Mouse (Mus musculus): ENCODE results near the gene Myo1a. TPM values are rescaled to one million over a fixed set of nuclear protein-coding genes. Genes with fewer than 3 reads are reported as not detected.

The Myo1a gene
- polyA plus RNA-seq, 1 experiment from 2014 or later = 0.45 TPM

DNA sequence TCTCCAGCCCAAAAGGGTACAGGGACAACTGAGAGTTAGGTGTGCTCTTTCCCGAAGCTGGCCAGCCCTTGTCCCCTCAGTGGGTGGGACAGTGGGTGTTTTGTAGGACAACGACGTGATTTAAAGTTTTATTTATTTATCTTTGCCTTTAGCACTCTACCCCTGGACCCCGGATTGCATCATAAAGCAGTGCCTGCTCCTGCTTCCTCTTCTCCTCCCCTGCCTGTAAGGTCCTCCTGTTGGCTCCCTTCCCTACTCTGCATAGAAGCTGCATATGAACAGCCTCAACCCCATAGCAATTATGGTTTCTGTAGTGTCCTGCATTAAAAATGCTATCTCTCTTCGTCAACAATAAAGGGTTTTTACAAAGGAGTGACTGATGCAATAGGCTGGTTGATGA is 26.4 kb downstream of the Myo1a start:
- no peak overlapping the region for H3K27ac ChIP-seq (ENCODE audit: low read depth, low read length)
- H3K4me2 ChIP-seq (replicated peaks; ENCODE audit: low read depth, low read length) = no peak overlapping the region; the same call in 1 of the 2 replicates
- H3K9me3 ChIP-seq (ENCODE audit: control insufficient read depth, low read length) = no peaks in the 10 kb centered on the region
- no peaks in the 10 kb centered on the region for H3K27me3 ChIP-seq (ENCODE audit: control insufficient read depth, insufficient read depth, low read length)
- H3K4me1 ChIP-seq (ENCODE audit: control insufficient read depth, insufficient read depth, low read length) = 0 out of 2 replicates have a peak, but pooled peaks cover 4% of the 10 kb centered on the region
- H3K9ac ChIP-seq (ENCODE audit: low read depth, low read length) = no peak overlapping the region
- H3K36me3 ChIP-seq (ENCODE audit: control insufficient read depth, insufficient read depth, low read length) = no peaks in the 10 kb centered on the region
- no peak for ATAC-seq (ENCODE audit: low FRiP score, low TSS enrichment)
- 20% methylated on average over 5 of the region's 5 CpGs for WGBS
- no peak overlapping the region for H3K4me3 ChIP-seq (ENCODE audit: low read length)

GRCm38 (mm10) chr10:127734434-127734833 is 29.5 kb downstream of the Myo1a start:
- 0 out of 2 replicates have a peak, but pooled peaks cover 4% of the 10 kb centered on the region for H3K4me1 ChIP-seq (ENCODE audit: control insufficient read depth, insufficient read depth, low read length)
- no peak overlapping the region for H3K4me2 ChIP-seq (replicated peaks; ENCODE audit: low read depth, low read length)
- H3K36me3 ChIP-seq (ENCODE audit: control insufficient read depth, insufficient read depth, low read length) = no peaks in the 10 kb centered on the region
- WGBS = 43% methylated on average over 5 of the region's 5 CpGs
- no peak overlapping the region for H3K4me3 ChIP-seq (ENCODE audit: low read length)
- H3K27me3 ChIP-seq (ENCODE audit: control insufficient read depth, insufficient read depth, low read length) = no peaks in the 10 kb centered on the region
- no peak overlapping the region for H3K9ac ChIP-seq (ENCODE audit: low read depth, low read length)
- ATAC-seq (ENCODE audit: low FRiP score, low TSS enrichment) = no peak
- no peak overlapping the region for H3K27ac ChIP-seq (ENCODE audit: low read depth, low read length)
- no peaks in the 10 kb centered on the region for H3K9me3 ChIP-seq (ENCODE audit: control insufficient read depth, low read length)

- H3K4me3 ChIP-seq (ENCODE audit: low read length) = no peak overlapping the region
- WGBS = 69% methylated on average over 2 of the region's 2 CpGs
- no peaks in the 10 kb centered on the region for H3K9me3 ChIP-seq (ENCODE audit: control insufficient read depth, low read length)
- H3K9ac ChIP-seq (ENCODE audit: low read depth, low read length) = no peak overlapping the region
- peaks cover 9% of the 10 kb centered on the region for H3K4me1 ChIP-seq (ENCODE audit: control insufficient read depth, insufficient read depth, low read length)
- H3K27ac ChIP-seq (ENCODE audit: low read depth, low read length) = 0 out of 2 replicates have a peak overlapping the region, but pooled peaks have one; percentile 42
- H3K36me3 ChIP-seq (ENCODE audit: control insufficient read depth, insufficient read depth, low read length) = peaks cover under 1% of the 10 kb centered on the region; the same call in 1 of the 2 replicates
- H3K4me2 ChIP-seq (replicated peaks; ENCODE audit: low read depth, low read length) = no peak overlapping the region
- no peaks in the 10 kb centered on the region for H3K27me3 ChIP-seq (ENCODE audit: control insufficient read depth, insufficient read depth, low read length)
- no peak for ATAC-seq (ENCODE audit: low FRiP score, low TSS enrichment)
These were observed 31.3 kb downstream of the Myo1a start for GRCm38 (mm10) chr10:127736266-127736665.

- Histone ChIP-seq H3K4me2 (replicated peaks; ENCODE audit: low read depth, low read length) (no peak overlapping the region), H3K27me3 (ENCODE audit: control insufficient read depth, insufficient read depth, low read length) (no peaks in the 10 kb centered on the region), H3K9me3 (ENCODE audit: control insufficient read depth, low read length) (no peaks in the 10 kb centered on the region), H3K27ac (ENCODE audit: low read depth, low read length) (no peak overlapping the region), H3K4me1 (ENCODE audit: control insufficient read depth, insufficient read depth, low read length) (peaks cover 8% of the 10 kb centered on the region), H3K36me3 (ENCODE audit: control insufficient read depth, insufficient read depth, low read length) (peaks cover 7% of the 10 kb centered on the region), H3K9ac (ENCODE audit: low read depth, low read length) (no peak overlapping the region), H3K4me3 (ENCODE audit: low read length) (no peak overlapping the region)
- 75% methylated on average over 4 of the region's 4 CpGs for WGBS
- ATAC-seq (ENCODE audit: low FRiP score, low TSS enrichment) = no peak
These were observed 31.9 kb downstream of the Myo1a start for GRCm38 (mm10) chr10:127736916-127737315.

GRCm38 (mm10) chr10:127737552-127737951 is 32.6 kb downstream of the Myo1a start:
- Histone ChIP-seq H3K9me3 (ENCODE audit: control insufficient read depth, low read length) (no peaks in the 10 kb centered on the region), H3K36me3 (ENCODE audit: control insufficient read depth, insufficient read depth, low read length) (peaks cover 14% of the 10 kb centered on the region), H3K4me3 (ENCODE audit: low read length) (no peak overlapping the region), H3K4me2 (replicated peaks; ENCODE audit: low read depth, low read length) (no peak overlapping the region), H3K27ac (ENCODE audit: low read depth, low read length) (no peak overlapping the region), H3K27me3 (ENCODE audit: control insufficient read depth, insufficient read depth, low read length) (no peaks in the 10 kb centered on the region), H3K4me1 (ENCODE audit: control insufficient read depth, insufficient read depth, low read length) (peaks cover 8% of the 10 kb centered on the region), H3K9ac (ENCODE audit: low read depth, low read length) (no peak overlapping the region)
- no peak for ATAC-seq (ENCODE audit: low FRiP score, low TSS enrichment)
- WGBS = 29% methylated on average over 2 of the region's 2 CpGs

GRCm38 (mm10) chr10:127738151-127738882 is 33.3 kb downstream of the Myo1a start:
- H3K4me1 ChIP-seq (ENCODE audit: control insufficient read depth, insufficient read depth, low read length) = peaks cover 8% of the 10 kb centered on the region
- H3K27ac ChIP-seq (ENCODE audit: low read depth, low read length) = peak overlapping the region; percentile 45; the same call in 1 of the 2 replicates
- no peak overlapping the region for H3K4me3 ChIP-seq (ENCODE audit: low read length)
- no peak overlapping the region for H3K9ac ChIP-seq (ENCODE audit: low read depth, low read length)
- WGBS = 46% methylated on average over 13 of the region's 13 CpGs
- no peaks in the 10 kb centered on the region for H3K27me3 ChIP-seq (ENCODE audit: control insufficient read depth, insufficient read depth, low read length)
- ATAC-seq (ENCODE audit: low FRiP score, low TSS enrichment) = 0 out of 2 replicates have a peak, but pooled peaks have one; percentile 7
- no peaks in the 10 kb centered on the region for H3K9me3 ChIP-seq (ENCODE audit: control insufficient read depth, low read length)
- H3K36me3 ChIP-seq (ENCODE audit: control insufficient read depth, insufficient read depth, low read length) = peaks cover 21% of the 10 kb centered on the region
- peak overlapping the region; percentile 56 for H3K4me2 ChIP-seq (replicated peaks; ENCODE audit: low read depth, low read length)

DNA sequence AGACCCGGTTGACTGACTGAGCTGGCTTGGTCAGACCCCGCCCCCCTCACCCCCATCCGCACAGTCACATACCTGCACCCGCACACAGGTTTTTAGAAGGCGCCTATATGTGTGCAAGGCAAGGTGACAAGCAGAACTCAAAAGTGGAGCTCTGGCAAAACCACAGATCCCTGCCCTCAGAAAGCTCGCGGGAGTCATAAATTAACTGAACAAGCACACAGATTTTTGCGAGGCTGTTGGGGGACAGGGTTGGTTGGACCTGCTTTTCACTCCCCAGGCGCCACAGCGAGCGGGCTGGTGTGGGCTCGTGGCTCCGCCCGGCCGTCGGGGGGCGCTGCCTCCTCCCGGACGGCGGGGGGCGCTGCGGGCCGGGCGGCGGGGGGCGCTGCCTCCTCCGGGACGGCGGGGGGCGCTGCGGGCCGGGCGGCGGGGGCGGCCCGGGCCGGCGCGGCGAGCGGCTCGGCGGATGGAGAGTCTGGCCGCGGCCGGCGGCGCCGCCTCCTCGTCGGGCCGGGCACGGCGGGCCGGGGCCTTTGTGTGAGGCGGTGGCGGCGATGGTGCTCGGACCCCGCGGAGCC is 34.2 kb downstream of the Myo1a start, which contains the start of gene Zbtb39:
Gene Zbtb39, plus strand, starts transcription at position 456 of the 578 bp plus-strand sequence.
- no peaks in the 10 kb centered on the region for H3K9me3 ChIP-seq (ENCODE audit: control insufficient read depth, low read length)
- ATAC-seq (ENCODE audit: low FRiP score, low TSS enrichment) = peak; percentile 84
- H3K27me3 ChIP-seq (ENCODE audit: control insufficient read depth, insufficient read depth, low read length) = no peaks in the 10 kb centered on the region
- H3K4me3 ChIP-seq (ENCODE audit: low read length) = peak within 1 kb of the TSS; percentile 96
- peaks cover 30% of the 10 kb centered on the region for H3K36me3 ChIP-seq (ENCODE audit: control insufficient read depth, insufficient read depth, low read length)
- WGBS = under 1% methylated on average over 36 of the region's 61 CpGs
- peak within 1 kb of the TSS; percentile 85 for H3K27ac ChIP-seq (ENCODE audit: low read depth, low read length)
- peak within 1 kb of the TSS; percentile 98 for H3K9ac ChIP-seq (ENCODE audit: low read depth, low read length)
- peaks cover 8% of the 10 kb centered on the region for H3K4me1 ChIP-seq (ENCODE audit: control insufficient read depth, insufficient read depth, low read length)
- H3K4me2 ChIP-seq (replicated peaks; ENCODE audit: low read depth, low read length) = peak within 1 kb of the TSS; percentile 56

DNA sequence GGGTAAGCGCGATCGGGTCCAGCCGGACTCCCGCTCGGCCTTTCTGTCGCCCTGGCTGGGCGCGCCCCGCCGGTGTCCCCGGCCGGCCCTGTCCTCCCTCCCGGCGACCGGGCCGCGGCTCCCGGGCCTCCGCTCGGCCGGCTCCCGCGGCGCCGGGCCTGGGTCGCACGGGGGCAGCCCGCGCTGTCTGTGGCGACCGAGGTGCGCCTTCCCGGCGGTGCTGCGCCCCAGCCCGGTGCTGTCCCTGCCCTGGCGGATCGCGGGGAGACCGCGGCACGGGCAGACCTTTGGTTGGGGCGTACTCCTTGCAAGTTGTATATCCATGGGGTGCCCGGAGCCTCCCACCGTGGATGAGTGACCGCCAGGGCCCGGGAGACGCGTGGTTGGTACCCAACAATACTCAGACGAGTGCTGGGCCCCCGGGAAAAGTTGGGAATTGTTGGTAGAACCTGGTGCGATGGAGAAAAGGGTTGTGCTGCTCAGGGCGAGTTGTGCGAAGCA is 34.7 kb downstream of the Myo1a start:
- peak overlapping the region; percentile 85 for H3K27ac ChIP-seq (ENCODE audit: low read depth, low read length)
- H3K36me3 ChIP-seq (ENCODE audit: control insufficient read depth, insufficient read depth, low read length) = peaks cover 35% of the 10 kb centered on the region
- no peaks in the 10 kb centered on the region for H3K27me3 ChIP-seq (ENCODE audit: control insufficient read depth, insufficient read depth, low read length)
- ATAC-seq (ENCODE audit: low FRiP score, low TSS enrichment) = peak; percentile 50; the same call in 1 of the 2 replicates
- peak overlapping the region; percentile 96 for H3K4me3 ChIP-seq (ENCODE audit: low read length)
- WGBS = under 1% methylated on average over 41 of the region's 55 CpGs
- peak overlapping the region; percentile 56 for H3K4me2 ChIP-seq (replicated peaks; ENCODE audit: low read depth, low read length)
- H3K9ac ChIP-seq (ENCODE audit: low read depth, low read length) = peak overlapping the region; percentile 98
- H3K4me1 ChIP-seq (ENCODE audit: control insufficient read depth, insufficient read depth, low read length) = peaks cover 8% of the 10 kb centered on the region
- no peaks in the 10 kb centered on the region for H3K9me3 ChIP-seq (ENCODE audit: control insufficient read depth, low read length)

DNA sequence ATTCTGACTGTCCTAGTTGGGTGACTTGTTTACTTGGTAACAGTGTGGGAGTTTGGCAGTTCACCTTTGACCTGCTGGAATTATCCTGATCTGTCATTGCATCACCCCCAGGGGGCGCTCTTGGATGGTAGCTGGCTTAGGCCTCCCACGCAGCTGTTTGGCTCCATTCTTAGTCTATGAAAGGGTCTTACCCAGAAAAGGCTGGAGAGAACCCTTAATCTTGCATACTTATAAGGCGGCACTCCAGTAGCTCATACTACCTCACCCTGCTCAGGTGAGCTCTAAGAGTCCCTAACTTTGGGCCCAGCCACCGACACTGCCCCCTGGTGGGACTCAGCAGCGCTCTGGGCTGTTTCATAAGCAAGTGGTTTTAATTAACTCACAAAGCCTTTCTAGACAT is 39.7 kb downstream of the Myo1a start:
- 70% methylated on average over 5 of the region's 5 CpGs for WGBS
- peaks cover 73% of the 10 kb centered on the region for H3K36me3 ChIP-seq (ENCODE audit: control insufficient read depth, insufficient read depth, low read length)
- no peaks in the 10 kb centered on the region for H3K27me3 ChIP-seq (ENCODE audit: control insufficient read depth, insufficient read depth, low read length)
- H3K4me1 ChIP-seq (ENCODE audit: control insufficient read depth, insufficient read depth, low read length) = peaks cover 23% of the 10 kb centered on the region
- H3K9me3 ChIP-seq (ENCODE audit: control insufficient read depth, low read length) = no peaks in the 10 kb centered on the region
- ATAC-seq (ENCODE audit: low FRiP score, low TSS enrichment) = no peak
- no peak overlapping the region for H3K4me2 ChIP-seq (replicated peaks; ENCODE audit: low read depth, low read length)
- H3K4me3 ChIP-seq (ENCODE audit: low read length) = no peak overlapping the region
- H3K9ac ChIP-seq (ENCODE audit: low read depth, low read length) = no peak overlapping the region
- H3K27ac ChIP-seq (ENCODE audit: low read depth, low read length) = no peak overlapping the region
